21 mouse cellular contexts compared by ENCODE assay signal in genomic region chr3:130026181-130026580, GRCm38 (mm10). TPM values are rescaled to one million over a fixed set of nuclear protein-coding genes. Genes with fewer than 3 reads are reported as not detected.
DNase-seq lines count a peak whose midpoint lies in the region; ATAC-seq lines count a peak whose summit lies in the region.
"Had no signal": no experiment of that assay in that cellular context is flagged by ENCODE, and none has a peak within 500 bp of the region (broad histone marks: within the 10 kb centered on the region; RNA-seq: fewer than 3 reads in every experiment).

No protein-coding gene starts in this region.

- H3K9me3 ChIP-seq in forebrain, embryonic 14.5 days (replicated peaks; ENCODE audit: control insufficient read depth, low read length), result no peaks in the 10 kb centered on the region
- H3K9me3 ChIP-seq: embryonic facial prominence, embryonic 10.5 days; hindbrain, embryonic 15.5 days; midbrain, embryonic 12.5 days; neural tube, embryonic 13.5 days had no signal

- no peak for ATAC-seq in forebrain, embryonic 14.5 days

- WGBS in forebrain, embryonic 14.5 days, result 81% methylated on average over 10 of the region's 10 CpGs

- H3K27me3 ChIP-seq in forebrain, embryonic 14.5 days (replicated peaks; ENCODE audit: control insufficient read depth, insufficient read depth, low read length), result no peaks in the 10 kb centered on the region
- H3K27me3 ChIP-seq: hindbrain, embryonic 15.5 days; midbrain, embryonic 12.5 days; neural tube, embryonic 13.5 days had no signal

- H3K4me2 ChIP-seq in forebrain, embryonic 14.5 days (ENCODE audit: low read length), result no peak overlapping the region
- H3K4me2 ChIP-seq: hindbrain, embryonic 15.5 days; midbrain, embryonic 12.5 days; neural tube, embryonic 13.5 days had no signal

- peak; percentile 23 for DNase-seq in layer of hippocampus, adult 11-12 months (ENCODE audit: low spot score)
- DNase-seq in layer of hippocampus, postnatal 25 days (ENCODE audit: extremely low spot score in 1 of 2, low spot score in 1 of 2), result no peak
- peak; percentile 22 for DNase-seq in cerebellum, adult 8-10 months
- DNase-seq in forebrain, embryonic 14.5 days (ENCODE audit: low spot score), result peak; percentile 8
- peak; percentile 51 for DNase-seq in layer of hippocampus, adult 9-11 months
- DNase-seq in natural killer cell, adult 2 months (ENCODE audit: low spot score in 2 of 2), result no peak
- DNase-seq in urinary bladder, postnatal 4 days (ENCODE audit: low spot score in 2 of 2), result no peak
- no peak for DNase-seq in ovary, postnatal 14 days (ENCODE audit: low spot score)
- DNase-seq: adrenal gland, postnatal 10 days; gastrocnemius, postnatal 10 days; heart, adult 2 months; heart, postnatal 4 days; kidney, adult 11 months; thymus, adult 18-20 months; thymus, postnatal 4 days had no signal

- H3K36me3 ChIP-seq in forebrain, embryonic 14.5 days (ENCODE audit: control insufficient read depth, insufficient read depth, low read length), result peaks cover 52% of the 10 kb centered on the region

- H3K4me1 ChIP-seq in forebrain, embryonic 14.5 days (ENCODE audit: control insufficient read depth, insufficient read depth, low read length), result no peaks in the 10 kb centered on the region
- H3K4me1 ChIP-seq: embryonic facial prominence, embryonic 10.5 days; hindbrain, embryonic 15.5 days; midbrain, embryonic 12.5 days; neural tube, embryonic 13.5 days had no signal

- H3K9ac ChIP-seq in forebrain, embryonic 14.5 days (ENCODE audit: low read length), result no peak overlapping the region
- H3K9ac ChIP-seq: hindbrain, embryonic 15.5 days; liver, embryonic 14.5 days; midbrain, embryonic 12.5 days; neural tube, embryonic 13.5 days had no signal

- no peak overlapping the region for H3K27ac ChIP-seq in forebrain, embryonic 14.5 days (ENCODE audit: low read depth, low read length)
- H3K27ac ChIP-seq: embryonic facial prominence, embryonic 10.5 days; heart, adult 2 months; hindbrain, embryonic 15.5 days; liver, embryonic 14.5 days; macrophage; midbrain, embryonic 12.5 days; neural tube, embryonic 13.5 days had no signal

- no peak overlapping the region for H3K4me3 ChIP-seq in forebrain, embryonic 14.5 days (ENCODE audit: low read depth, low read length)
- H3K4me3 ChIP-seq: embryonic facial prominence, embryonic 10.5 days; heart, adult 2 months; hindbrain, embryonic 15.5 days; midbrain, embryonic 12.5 days; neural tube, embryonic 13.5 days had no signal

RNA-seq across cellular contexts. Expression of gene Sec24b, which starts 35.2 kb away (rescaled TPM):
- total RNA-seq in layer of hippocampus, postnatal 25 days (2021), result 10 to 100 TPM; 51.6 to 55.9 TPM
- 23.8 and 25.4 TPM in 2 replicates for polyA plus RNA-seq in forebrain, embryonic 14.5 days (2014; fragmentation: Nextera tagmentation; extraction: Ambion mirVana)

RNA-seq across cellular contexts. Expression of gene Mcub, which starts 56.2 kb away (rescaled TPM):
- total RNA-seq in layer of hippocampus, postnatal 25 days (2021), result 1 to 10 TPM; 3.3 to 3.8 TPM
- polyA plus RNA-seq in forebrain, embryonic 14.5 days (2014; fragmentation: Nextera tagmentation; extraction: Ambion mirVana), result 6.6 and 7.8 TPM in 2 replicates

Comparison
In these comparisons a context has a peak if more than half of its experiments do, and no peak if none do; other contexts are left out.
1. DNase-seq: peak in layer of hippocampus, adult 11-12 months (single experiment), cerebellum, adult 8-10 months (single experiment), forebrain, embryonic 14.5 days (single experiment) and layer of hippocampus, adult 9-11 months (single experiment); none in layer of hippocampus, postnatal 25 days (0 of 2), natural killer cell, adult 2 months (0 of 2), urinary bladder, postnatal 4 days (0 of 2) and ovary, postnatal 14 days (single experiment).